Mouse (Mus musculus): ENCODE measurements around the gene Ankrd52. TPM values are rescaled to one million over a fixed set of nuclear protein-coding genes. Genes with fewer than 3 reads are reported as not detected.
"Not testable (repeated sequence)": the region's sequence is repeated elsewhere in the genome, so short reads cannot be mapped to it uniquely, and the experiment has no call there.

Ankrd52 gene
- polyA plus RNA-seq (2012; rRNA removed) = 27.4 and 35.1 TPM in 2 replicates

DNA sequence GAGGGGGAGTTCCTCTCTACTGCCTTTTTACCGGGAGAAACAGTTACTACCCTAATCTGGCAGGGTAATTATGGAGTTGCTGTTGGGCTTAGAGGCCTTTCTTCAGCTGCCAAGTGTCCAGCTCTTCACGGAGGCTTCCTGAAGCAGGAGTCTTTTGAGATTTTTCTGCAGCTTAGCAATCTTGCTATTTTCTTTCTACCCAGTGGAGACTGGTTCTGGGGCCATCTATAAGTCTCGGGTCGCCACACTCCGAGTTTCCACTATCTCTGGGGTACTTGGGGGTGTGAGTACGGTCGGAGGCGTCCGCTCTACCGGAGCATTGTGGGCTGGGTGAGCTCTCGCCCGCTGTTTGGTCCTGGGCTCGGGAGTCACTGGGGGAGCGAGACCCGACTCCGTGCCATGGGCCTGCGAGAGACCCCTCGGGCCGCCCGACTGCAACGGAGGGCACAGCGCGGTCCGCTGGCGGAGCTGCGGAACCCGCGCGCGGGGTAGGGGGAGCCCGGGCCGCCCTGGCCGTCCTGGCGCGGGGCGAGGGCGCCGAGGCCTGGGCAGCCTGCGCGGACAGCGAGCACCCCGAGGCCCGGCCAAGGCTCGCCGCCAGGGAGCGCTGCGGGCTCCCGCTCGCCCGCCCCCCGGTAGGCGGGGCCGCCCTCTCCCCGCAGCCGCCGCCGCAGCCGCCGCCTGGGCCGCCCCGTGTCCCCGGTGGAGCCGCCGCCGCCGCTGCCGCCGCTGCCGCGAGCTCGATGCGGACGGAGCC, at the start of gene Ankrd52:
Gene Ankrd52, plus strand, starts transcription at position 661 of the 757 bp plus-strand sequence.
- no peak for DNase-seq (ENCODE audit: low read depth)

DNA sequence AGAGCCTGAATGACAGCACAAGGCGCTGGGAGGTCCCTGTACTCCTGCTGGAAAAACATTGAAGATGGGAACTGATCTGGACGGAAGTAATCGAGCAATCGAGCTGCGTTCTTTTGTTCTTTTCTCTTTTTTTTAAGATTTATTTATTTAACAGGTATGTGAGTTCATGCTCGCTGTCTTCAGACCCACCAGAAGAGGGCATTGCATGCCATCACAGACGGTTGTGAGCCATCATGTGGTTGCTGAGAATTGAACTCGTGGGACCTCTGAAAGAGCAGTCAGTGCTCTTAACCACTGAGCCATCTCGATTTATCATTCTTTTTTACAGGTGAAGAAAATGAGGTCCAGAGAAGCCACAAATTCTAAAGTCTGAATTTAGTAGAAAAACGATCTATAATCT, 49.3 kb upstream of the Ankrd52 start:
- no peak for DNase-seq (ENCODE audit: low read depth)

DNA sequence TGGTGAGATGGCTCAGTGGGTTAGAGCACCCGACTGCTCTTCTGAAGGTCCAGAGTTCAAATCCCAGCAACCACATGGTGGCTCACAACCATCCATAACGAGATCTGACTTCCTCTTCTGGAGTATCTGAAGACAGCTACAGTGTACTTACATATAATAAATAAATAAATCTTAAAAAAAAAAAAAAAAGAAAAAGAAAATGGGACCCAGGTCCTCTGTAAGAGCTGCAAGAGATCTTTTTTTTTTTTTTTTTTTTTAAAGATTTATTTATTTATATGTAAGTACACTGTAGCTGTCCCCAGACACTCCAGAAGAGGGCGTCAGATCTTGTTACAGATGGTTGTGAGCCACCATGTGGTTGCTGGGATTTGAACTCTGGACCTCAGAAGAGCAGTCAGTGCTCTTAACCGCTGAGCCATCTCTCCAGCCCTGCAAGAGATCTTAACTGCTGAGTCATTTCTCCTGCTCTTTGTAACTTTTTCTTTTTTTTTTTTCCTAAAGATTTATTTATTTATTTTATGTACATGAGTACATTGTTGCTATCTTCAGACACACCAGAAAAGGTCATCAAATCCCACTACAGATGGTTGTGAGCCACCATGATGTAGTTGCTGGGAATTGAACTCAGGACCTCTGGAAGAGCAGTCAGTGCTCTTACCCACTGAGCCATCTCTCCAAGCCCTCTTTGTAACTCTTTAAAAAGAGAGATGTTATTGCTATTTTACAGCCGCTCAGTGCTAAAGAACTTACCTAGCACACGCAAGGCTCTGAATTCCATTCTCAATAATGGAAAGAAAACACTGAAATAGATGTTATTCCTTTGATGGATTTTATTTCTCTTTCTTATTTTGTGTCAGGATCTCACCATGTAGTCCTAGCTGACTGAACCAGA, 44.3 kb upstream of the Ankrd52 start:
- DNase-seq (ENCODE audit: low read depth) = not testable (repeated sequence)

DNA sequence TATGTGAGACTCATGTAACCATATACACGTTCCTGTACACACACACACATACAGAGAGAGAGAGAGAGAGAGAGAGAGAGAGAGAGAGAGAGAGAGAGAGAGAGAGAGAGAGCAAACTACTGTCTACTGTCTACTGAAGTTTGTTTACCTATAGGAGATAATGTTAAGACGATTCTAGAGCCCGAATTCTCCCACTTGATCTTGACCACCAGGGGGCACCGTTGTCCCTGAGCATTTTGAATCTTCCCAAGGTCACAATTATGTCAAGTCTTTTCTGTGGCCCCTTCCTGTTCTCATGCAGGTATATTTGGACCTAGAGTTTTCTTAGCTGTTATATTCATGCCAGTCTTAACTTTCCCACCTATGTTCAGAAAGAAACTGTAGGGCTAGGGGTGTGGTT, 41.3 kb upstream of the Ankrd52 start:
- no peak for DNase-seq (ENCODE audit: low read depth)

GRCm38 (mm10) chr10:128336195-128336594, 40.7 kb upstream of the Ankrd52 start:
- no peak for DNase-seq (ENCODE audit: low read depth)

- no peak for DNase-seq (ENCODE audit: low read depth)
Observed at GRCm38 (mm10) chr10:128336597-128336996, 40.3 kb upstream of the Ankrd52 start.

DNA sequence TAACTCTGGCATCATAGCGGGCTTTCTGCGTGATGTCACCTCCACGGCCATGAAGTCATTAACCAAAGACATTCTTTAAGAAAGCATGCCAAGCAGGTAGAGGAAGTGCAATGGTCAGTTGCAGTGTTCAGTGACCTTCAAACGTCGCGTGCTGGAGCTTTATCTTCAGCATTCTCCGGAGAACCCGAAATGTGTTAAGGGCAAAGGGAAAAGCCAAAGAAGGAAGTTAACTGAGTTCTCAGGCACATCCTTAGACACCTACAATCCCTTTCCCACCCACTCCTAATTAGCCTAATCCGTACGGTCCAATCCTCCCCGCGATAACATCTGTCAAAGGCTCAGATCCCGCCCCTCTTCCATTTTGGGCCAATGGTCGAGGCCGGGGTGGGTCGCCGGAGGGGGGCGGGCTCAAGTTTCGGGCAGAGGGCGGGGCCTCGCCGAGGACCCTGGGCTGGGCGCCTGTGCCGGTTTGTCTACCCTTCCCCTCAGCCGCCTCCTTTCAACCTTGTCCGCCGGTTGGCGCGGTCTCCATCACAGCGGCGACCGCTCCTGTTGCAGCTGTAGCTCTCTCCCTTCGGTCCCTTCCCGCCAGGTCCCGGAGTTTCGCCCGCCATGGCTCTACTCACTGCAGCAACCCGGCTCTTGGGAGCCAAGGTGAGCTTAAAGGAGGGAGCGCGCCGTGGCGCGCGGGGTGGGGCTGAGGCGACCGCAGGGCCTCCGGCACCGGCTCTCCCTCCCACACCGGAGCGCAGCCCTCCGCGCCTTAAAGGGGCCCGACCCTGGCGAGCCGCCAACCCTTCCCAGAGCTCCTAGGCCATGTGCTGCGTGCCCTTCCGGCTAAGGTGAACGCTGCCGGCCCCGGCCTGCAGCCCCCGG, 39.4 kb upstream of the Ankrd52 start, which contains the start of gene Cs:
Gene Cs, plus strand, starts transcription at position 429 of the 876 bp plus-strand sequence.
- no peak for DNase-seq (ENCODE audit: low read depth)

DNA sequence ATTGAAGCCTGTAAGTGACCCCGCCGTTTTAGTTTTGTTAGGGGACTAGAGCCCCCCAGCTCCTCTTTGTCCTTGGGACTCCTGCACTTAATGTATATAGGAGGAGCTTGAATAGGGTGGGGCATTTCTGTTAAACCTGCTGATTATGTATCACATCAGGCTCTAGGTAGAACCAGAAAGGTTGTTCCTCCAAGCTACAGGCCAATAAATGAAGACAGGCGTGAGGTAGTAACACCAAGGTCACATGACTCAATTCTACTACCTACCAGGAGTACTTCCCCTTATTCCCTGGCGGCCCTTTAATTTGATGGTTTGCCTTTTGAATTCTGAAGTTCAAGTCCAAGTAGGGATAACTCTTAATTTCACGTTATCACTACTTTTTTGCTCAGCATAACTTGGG, 38.5 kb upstream of the Ankrd52 start:
- DNase-seq (ENCODE audit: low read depth) = no peak

- DNase-seq (ENCODE audit: low read depth) = no peak
Observed at GRCm38 (mm10) chr10:128338948-128339347, 38.0 kb upstream of the Ankrd52 start.

DNA sequence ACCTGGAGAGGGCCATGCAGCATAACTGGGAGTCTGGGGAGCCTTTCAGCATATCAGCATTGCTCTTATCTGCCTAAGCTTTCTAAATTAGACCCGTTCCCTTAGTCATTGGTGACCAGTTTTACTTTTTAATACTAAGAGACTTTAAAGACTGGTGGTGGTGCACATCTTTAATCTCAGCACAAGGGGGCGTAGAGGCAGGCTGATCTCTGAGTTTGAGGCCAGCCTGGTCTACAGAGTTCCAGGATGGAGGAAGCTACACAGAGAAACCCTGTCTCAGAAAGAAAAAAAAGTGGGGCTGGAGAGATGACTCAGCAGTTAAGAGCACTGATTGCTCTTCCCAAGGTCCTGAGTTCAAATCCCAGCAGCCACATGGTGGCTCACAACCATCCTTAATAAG, 36.7 kb upstream of the Ankrd52 start:
- DNase-seq (ENCODE audit: low read depth) = no peak

DNA sequence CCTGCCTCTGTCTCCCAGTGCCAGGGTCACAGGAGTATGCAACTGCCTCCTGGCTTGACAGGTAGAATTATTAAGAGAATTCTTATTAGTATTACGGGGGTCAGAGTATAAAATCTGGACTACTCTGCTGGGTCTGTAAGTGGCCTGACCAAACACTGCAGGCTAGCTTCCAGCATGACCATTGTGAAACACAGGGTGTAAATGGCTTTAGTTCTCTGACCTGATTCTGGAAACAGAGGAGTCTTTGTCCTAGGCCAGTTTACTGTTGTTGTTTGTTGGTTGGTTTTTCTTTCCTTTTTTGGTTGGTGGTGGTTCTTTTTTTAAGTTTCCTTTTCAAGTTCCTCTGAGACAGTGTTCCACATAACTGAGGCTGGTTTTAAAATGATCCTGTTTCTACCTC, 33.5 kb upstream of the Ankrd52 start:
- DNase-seq (ENCODE audit: low read depth) = no peak

GRCm38 (mm10) chr10:128344568-128345275, 32.2 kb upstream of the Ankrd52 start:
- DNase-seq (ENCODE audit: low read depth) = no peak

DNA sequence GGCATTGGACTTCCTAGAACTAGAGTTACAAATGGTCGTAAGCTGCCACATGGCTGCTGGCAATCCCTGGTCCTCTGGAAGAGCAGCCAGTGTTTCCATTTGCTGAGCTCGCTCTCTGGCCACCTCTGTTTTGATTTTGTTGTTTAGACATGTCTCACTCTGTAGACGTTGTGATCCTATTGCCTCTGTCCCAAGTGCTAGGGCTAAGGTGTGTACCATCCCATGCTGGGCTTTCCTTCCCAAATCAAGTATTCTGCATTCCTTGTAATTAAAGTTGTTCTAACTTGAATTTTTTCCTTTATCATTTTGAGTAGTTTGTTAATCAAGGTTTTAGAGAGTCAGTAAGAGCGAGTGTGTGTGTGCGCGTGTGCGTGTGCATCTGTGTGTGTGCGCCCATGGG, 29.4 kb upstream of the Ankrd52 start:
- no peak for DNase-seq (ENCODE audit: low read depth)

DNA sequence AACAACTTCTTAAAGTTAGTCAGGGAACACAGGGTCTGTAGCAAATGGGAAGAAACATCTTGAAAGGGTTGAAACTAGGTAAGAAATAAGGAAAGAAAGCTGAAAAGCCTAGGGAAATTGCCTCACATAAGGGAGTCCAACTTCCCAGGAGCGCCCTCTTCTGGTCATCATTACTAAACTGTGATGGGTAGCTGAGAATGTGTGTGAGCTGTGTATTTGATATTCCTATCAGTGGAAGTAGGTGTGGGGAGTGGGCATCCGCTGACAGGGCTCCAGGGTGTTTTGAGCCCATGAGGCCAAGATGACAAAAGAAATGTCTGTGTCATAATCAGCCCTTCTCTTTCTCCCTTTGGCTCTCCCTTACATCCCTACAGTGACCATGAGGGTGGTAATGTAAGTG, 18.1 kb upstream of the Ankrd52 start:
- no peak for DNase-seq (ENCODE audit: low read depth)

DNA sequence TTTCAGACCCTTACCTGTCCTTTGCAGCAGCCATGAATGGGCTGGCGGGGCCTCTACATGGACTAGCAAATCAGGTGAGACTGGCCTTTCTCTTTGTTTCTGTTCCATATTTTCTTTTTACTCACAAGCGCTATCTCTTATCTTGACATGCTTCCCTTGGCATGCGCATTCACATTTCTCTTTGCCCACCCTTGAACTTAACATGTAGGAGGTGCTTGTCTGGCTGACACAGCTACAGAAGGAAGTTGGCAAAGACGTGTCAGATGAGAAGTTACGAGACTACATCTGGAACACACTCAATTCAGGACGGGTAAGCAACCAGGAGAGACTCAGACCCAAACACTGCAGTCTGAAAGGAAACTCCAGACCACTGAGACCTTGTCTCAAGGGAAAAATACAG, 17.7 kb upstream of the Ankrd52 start:
- DNase-seq (ENCODE audit: low read depth) = no peak

GRCm38 (mm10) chr10:128361836-128362235, 15.1 kb upstream of the Ankrd52 start:
- DNase-seq (ENCODE audit: low read depth) = no peak

- DNase-seq (ENCODE audit: low read depth) = no peak
Observed at GRCm38 (mm10) chr10:128362568-128362967, 14.3 kb upstream of the Ankrd52 start.

DNA sequence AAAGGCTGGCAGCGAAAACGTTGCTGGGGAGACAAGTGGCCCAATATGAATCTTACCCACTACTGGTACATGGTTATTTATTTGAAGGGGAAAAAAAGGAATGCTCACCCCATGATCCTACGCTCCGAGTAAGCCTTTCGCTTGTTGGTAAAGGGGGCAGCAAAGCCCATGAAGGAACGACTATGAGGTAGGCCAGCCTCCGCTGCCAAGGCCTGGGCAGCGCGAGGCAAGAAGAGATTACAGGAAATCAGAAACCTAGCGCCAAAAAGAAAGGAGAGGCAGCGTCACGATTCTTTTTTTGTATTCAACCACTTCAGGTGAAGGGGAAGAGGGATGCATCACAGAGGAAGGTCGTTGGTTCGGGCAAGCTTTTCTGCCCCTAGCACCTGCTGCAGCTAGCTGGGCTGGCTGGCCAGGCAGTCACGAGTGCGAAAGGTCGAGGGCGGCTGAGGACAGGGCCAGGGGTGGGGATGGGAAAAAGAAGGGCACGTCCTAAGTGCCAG, 9.0 kb upstream of the Ankrd52 start:
- no peak for DNase-seq (ENCODE audit: low read depth)

DNA sequence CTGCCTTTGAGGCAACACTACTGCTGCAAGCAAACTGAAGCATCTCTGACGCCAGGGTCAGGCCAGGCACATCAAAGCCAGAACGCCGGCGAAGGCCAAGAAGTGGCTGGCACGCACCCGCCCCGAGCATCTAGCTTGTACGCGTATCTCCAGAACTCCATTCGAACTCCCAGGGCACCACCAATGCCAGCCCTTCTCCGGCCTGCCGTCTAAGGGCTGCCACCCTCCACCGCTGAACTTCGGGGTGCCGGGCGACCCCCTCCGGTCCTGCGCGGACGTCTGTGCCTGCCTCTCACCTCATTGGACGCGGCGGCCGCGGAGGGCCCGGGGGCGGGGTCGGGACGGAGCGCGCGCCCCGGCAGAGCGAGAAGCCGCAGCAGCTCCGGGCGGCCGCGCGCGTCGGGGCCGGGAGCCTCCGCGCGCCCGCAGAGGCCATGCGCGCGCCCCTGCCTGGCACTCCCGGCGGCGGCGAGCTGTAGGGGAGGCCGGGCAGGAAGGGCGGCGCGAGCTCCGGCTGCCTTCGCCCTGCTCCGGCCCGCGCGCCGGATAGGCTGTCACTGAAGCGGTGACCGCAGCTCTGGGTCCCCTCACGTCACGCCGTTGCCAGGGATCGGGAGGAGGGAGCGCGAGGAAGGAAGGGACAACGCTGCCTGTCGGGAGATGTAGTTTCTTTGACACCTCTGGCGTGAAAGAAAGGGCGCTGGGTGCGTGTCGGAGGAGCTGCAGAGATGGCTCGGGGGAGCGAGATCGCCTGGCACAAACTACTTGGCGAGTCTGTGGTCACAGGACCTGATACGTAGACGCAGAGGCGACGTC, 8.3 kb upstream of the Ankrd52 start, which contains the start of gene Coq10a:
Gene Coq10a, minus strand, starts transcription at position 596 of the 816 bp plus-strand sequence.
- DNase-seq (ENCODE audit: low read depth) = peak; percentile 58

DNA sequence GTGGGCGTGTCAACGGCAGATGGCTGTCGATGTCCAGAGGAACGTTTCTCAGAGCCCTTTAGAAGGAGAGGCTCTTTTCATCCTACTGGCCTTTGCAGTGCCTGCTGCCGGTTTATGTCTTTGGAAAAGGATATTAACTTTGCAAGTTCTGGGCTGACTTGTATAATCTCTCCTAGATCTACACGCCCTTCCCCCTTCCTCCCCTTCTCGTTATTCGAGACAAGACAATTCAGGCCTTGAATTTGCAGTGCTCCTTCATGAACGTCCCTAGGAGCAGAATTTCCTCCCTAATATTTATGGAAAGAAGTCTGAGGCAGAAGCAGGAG, 7.7 kb upstream of the Ankrd52 start:
- DNase-seq (ENCODE audit: low read depth) = no peak
